Mouse (Mus musculus) lung, adult 2 months (tissue): ENCODE measurements at regions not wholly inside any gene's neighbourhood (a gene's known extent, or its start where the extent isn't known, plus 50 kb on each side); places are given as distances from the start of the nearest gene placed in this dataset.

Experiments used
- CTCF ChIP-seq: fragments of 200-500 bp; IDR thresholded peaks from 2 replicates; pipeline ENCODE4 v1.5.1; 2011; ENCODE audit warnings: mild to moderate bottlenecking, low read length, control low read depth; ENCODE audit not compliant: insufficient read depth
- POLR2A ChIP-seq: fragments of 200-500 bp; IDR thresholded peaks from 2 replicates; pipeline ENCODE4 v1.6.1; 2011; ENCODE audit warnings: low read depth, mild to moderate bottlenecking, control low read depth, low read length, borderline replicate concordance; ENCODE audit errors: extremely low read depth

DNA sequence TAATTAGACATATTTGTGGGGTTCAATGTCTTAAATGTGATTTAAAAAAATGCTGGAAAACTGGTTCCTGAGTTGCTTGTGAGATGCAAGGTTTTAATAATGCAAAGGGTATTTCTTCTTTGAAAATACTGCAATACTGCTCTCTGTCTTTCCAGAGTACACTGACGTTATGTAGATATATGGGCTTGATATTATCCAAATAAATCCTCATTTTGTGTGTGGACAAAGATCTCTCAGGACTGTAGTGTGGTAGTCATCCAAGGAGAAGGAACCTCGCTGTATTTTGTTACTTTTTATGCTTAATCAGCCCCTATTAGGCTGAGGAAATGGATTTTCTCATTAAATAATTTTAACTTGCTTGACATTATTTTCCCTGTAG, 139.2 kb upstream of the Slco6d1 start:
- TF ChIP-seq POLR2A: no peak
- TF ChIP-seq CTCF: no peak
